Mouse (Mus musculus) heart, postnatal 0 days (tissue): ENCODE data around the gene Tmem205.

Source experiments
- CTCF ChIP-seq: IDR thresholded peaks from 2 replicates; pipeline ENCODE4 v1.5.1; 2016; ENCODE audit warnings: antibody characterized with exemption, control low read depth, low read depth
- EP300 ChIP-seq: IDR thresholded peaks from 2 replicates; pipeline ENCODE4 v1.6.1; 2016; ENCODE audit warnings: antibody characterized with exemption, low read depth

- TF ChIP-seq EP300 (no peak), CTCF (peak; percentile 9; the same call in 1 of the 2 replicates)
Measured at GRCm38 (mm10) chr9:21876601-21877000, 50.8 kb downstream of the Tmem205 start.
